Mouse (Mus musculus): ENCODE measurements around the gene Sik3.
"Not testable (repeated sequence)": the region's sequence is repeated elsewhere in the genome, so short reads cannot be mapped to it uniquely, and the experiment has no call there.

Sik3 gene

DNA sequence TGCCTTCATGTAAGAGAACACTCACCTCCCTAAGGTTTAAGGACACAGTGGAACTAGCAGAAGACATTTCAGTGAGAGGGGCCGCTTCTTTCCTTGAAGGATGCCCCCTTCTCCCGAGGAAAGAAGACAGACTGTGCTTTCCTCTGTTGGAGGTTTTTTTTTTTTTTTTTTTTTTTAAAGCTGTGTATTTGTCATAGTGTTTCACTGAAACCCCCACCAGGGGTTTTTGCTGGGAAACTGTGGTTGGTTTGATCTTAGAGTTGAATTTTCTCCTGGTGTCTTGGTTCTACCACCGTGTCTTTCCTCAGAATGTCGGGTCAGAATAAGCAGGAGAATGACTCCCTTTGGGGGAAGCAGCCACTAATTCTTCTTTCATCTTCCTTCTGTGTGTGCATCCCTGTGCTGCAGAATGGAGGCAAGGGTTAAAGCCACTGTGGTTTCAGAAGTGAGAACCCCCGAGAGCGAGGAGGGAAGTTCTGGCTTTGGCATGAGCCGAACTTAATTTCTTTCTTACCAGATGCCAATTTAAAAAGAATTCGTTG is 106.3 kb downstream of the Sik3 start:
- no peak for DNase-seq

DNA sequence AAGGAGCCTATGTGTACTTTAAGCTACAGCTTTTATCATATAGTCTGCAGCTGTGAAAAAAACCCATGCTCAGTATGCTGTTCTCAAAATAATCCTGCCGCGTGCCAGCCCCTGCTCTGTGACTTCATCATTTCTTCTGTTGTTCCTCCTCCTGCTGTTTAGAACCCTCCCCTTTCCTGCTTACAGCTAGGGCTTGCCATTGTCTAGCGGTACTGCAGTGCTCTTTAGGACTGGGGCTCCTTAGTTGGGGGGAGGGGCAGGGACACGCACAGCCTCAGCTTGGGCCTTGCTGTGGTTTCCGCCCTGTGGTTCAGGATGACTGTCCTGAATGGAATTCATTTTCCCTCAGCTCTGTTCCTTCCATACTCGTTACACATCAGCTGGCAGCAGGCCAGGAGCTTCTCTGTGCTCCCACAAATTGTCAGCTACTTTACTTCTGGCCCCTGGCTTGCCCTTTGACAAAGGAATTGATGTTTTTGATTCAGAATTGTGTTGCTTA is 107.4 kb downstream of the Sik3 start:
- DNase-seq, result peak; percentile 60

DNA sequence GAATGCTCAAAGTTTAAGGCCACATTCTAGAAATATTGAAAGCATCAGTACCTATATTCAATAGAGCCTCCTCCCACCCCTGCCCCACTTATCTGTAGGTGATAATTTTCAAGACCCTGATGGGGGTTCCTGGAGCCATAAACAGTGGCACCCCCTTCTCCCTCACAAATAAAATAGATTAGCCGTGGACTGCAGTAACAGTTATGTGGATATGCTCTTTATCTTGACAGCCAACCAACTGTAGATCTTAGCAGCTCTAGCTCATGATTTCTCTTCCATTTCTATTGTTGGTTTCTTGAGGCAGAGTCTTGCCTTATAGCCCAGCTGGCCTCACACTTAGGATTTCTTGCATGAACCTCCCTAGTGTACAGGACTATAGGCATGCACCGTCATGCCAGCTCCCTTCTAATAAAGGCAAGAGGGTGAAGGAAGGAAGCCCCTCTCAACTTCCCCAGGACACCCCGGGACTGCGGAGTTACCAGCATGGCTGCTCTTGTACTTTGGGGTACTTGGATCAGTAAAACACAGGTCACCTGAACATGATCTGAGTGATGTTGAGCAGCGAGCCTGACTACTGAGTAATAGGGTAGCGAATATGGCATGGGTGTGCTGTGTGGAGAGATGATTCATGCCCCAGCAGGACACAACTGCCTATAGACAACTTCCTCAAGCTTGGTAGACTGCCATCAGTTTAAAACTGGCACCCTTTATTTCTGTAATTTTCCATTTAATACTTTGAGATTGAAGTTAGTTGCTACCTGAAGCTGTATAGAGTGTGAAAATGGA is 108.0 kb downstream of the Sik3 start:
- peak; percentile 50 for DNase-seq

DNA sequence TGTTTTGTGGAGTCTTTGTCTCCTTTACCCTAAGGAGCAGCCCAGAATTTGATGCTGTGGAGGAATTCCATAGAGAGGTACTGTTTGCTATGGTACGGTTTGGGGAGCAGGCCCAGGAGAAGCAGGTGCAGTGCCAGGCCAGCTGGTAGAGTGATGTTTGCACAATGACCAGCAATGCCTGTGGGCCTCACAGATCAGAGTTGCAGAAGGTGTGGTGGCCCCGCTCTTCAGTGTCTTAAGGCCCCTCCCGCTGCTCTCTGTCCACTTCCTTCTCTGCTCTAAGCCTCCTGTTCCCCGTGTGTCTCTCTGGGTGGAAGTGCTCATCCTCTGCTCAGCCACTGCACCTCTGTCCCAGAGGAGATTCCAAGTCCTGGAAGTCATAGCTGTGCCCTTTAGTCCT is 108.9 kb downstream of the Sik3 start:
- no peak for DNase-seq

DNA sequence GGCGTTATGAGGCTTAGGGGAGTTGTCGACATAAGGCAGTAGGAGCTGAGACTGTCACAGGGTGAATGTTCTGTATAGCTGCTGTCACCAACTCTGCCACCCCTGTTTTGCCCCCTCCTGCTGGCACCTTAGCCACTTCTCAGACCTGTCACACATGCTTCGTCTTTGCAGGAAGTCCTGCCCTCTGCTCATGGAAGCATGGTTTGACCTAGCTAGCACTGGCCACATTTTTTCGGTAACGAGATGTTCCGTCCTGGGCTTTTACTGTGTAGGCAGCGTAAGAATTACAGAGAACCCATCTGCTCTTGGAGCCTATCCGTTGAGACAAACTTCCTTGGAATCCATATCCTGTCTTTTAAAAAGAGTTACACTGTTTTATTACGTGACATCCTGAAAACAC is 110.1 kb downstream of the Sik3 start:
- no peak for DNase-seq

DNA sequence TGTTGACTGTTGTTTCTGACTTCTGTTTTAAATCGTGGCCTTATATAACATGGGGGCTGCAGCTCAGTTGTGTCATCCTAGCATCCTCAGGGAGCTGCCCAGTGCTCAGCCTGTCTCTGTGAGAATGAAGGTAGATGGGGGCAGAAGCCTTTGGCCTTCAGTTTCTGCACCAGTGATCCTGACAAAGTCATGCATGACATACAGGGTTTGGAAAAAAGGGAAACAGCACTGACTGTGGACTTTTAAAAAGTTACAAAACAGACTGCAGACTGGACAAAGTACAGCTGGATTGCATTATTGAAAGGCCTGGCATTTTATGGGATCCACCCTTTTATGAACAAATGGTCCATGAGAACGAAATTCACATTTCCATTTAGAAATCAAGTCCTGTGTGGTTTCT is 113.7 kb downstream of the Sik3 start:
- no peak for DNase-seq

DNA sequence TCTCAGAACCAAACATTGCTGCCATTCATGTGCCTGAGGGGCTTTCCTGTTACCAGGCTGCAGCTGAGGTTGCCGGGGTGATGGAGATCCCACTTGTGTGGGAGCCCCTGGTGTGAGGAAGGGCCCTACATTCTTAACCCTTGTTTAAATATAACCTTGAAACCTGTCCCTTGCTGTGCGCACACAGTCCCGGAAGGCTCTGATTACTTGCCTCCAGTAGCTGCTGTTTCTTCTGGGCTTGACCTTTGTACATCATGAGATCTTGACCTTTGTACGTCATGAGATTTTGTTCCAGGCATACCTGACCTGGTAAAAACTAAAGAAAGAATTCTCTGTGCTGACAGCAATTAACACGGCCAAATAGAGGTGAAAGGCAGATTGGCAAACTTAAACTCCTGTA is 114.7 kb downstream of the Sik3 start:
- no peak for DNase-seq

DNA sequence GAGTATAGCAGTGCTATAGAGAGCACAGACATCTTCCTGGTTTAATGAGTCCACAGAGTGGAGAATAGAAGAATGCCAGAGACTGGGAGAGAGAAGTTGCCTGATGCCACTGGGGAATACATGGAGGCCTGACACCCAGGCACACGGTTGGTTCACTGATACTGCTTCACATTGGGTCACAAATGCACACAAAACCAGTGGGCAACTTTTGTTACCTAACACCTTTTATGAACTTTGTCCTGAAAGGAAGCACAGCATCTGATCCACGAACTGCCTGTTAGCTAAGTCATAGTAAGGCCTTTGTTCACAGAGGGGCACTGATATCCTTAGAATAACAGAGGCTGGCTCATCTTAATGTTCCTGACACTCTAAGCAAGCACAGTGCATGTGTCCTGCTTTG is 116.6 kb downstream of the Sik3 start:
- no peak for DNase-seq

DNA sequence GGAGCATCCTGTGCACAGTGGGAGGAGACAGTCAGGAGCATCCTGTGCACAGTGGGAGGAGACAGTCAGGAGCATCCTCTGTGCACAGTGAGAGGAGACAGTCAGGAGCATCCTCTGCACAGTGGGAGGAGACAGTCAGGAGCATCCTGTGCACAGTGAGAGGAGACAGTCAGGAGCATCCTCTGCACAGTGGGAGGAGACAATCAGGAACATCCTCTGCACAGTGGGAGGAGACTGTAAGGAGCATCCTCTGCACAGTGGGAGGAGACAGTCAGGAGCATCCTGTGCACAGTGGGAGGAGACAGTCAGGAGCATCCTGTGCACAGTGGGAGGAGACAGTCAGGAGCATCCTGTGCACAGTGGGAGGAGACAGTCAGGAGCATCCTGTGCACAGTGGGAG is 120.2 kb downstream of the Sik3 start:
- DNase-seq, result not testable (repeated sequence)

DNA sequence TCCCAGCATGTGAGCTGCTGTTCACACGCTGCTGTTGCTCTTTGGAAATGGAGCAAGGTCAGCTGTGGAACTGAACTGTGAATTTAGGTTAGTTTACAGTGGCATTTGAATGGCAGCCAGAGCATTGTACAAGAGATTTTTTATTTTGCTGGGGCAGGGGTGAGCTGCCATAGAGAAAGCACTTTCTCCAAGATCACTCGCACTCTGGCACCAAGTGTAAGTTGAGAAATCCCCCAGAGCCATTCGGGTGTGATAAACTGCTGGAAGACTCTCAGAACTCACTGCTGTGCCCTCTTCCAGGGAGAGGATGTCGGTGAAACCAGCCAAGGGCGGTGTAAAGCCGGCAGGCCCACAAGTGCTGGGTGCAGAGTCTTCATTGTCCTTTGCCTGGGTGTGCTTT is 126.2 kb downstream of the Sik3 start:
- DNase-seq, result no peak

DNA sequence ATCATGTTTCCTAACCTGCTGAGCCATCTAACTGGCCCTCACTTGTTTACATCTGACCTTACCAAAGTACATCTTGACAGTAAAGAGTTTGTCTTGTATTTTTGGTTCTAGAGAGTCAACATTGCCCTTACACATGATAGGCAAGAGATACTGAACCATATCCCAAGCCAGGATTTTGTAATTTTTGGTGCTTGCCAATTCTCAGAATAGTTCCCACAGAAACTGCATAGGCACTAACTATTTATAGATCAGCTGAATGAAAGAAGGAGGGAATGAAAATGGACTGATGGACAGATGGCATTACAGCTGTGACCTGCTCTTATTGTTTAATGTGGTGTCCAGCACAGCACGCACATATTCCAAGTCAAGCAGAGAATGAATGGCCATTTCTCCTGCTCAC is 128.2 kb downstream of the Sik3 start:
- DNase-seq, result no peak

DNA sequence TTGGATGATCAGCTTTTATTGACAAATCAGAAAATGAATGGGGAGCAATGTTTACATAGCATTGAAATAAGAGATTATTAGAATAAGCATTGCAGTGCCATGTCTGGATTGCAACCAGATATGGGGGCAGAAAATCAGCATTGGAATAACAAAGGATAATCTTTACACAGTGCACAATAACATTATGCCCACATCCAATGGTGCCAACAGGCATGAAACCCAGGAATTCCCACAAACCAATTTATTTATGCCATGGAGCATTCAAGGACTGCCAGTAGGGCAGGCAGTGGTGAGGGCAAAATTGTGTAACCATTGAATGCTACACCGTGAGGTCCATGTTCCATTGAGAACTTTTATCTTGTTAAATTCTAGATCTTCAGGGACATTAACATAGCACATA is 129.4 kb downstream of the Sik3 start:
- no peak for DNase-seq

DNA sequence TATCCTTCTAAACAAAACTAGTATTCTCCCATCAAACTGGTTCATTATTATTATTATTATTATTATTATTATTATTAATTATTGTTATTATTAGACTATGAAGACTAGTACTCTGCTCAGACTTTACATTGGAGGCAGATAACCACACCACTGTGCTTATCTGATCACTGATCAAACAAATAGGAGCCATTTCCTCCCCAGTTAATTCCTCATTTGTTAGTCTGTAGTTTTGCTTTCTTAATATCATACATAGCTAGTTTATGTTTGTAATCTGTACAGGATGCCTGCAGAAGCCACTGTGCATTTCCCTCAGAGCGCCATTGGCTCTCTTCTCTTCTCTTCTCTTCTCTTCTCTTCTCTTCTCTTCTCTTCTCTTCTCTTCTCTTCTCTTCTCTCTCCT is 129.9 kb downstream of the Sik3 start:
- no peak for DNase-seq

DNA sequence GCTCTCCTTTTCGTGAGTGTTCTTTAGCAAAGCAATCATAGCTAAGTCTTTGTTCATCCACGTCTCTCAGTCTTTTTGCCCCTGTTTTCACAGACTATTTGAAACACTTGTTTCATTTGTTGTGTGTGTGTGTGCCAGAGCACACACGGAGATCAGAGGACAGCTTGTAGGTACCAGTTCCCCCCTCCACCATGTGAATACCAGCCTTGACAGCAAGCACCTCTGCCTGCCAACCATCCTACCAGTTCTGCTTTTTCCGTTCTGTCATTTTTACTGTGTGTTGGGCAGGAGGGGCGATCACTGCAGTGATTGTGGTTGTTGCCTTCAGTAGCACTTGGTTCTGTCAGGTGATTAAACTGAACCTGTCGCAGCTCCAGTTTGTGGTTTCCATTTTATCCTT is 132.4 kb downstream of the Sik3 start:
- DNase-seq, result no peak

DNA sequence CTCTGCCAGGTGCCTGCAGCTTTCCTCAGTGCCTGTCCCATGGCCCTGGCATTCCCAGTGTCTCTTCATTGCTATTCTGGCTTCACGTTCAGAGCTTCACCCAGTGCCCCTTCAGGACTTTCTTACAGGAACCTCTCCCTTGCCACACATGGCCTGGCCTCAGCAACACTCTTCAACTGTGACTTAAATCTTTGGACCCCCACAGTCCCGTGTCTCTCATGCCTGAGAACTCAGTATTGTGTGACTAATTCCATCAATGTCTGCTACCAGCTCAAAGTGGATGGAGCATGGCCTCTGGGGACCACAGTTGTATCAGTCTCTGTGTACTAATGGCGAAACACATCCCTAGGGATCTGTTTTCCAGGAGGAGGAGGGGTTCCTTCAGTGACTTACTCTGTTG is 133.8 kb downstream of the Sik3 start:
- no peak for DNase-seq

DNA sequence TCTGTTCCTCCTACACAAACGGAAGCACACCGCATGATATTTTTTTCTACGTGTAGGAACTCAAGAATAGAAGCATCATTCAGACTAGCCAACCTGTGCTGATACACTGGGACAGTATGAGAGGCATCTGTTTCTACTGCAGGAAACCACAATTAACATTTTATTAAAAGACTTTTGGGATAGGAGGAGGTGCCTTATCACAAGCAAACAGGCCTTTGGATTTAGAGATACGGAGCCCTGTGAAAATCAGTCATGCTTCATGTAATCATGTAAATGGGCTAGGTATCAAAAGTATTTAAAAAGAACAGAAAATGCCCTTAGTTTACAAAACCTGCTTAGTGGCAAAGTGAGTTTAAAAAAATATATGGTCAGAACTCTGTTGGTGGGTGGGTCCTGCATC is 136.1 kb downstream of the Sik3 start:
- no peak for DNase-seq

DNA sequence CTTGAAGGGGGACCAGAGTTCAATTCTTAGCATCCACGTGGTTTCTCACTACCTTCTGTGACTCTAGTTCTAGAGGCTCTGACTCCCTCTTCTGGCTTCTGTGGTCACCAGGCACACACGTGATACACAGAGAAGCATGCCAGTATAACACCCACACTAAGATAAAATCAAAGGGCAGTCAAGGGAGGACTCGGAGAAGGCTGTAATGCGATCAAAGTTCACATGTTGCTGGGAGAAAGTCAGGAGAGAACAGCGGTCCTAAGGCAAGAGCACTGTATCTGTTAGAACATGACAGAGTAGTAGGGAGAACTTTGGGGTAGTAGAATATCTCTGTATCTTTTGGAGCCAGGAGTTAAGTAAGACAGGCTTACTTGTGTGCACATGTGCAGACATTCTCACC is 136.8 kb downstream of the Sik3 start:
- DNase-seq, result no peak

DNA sequence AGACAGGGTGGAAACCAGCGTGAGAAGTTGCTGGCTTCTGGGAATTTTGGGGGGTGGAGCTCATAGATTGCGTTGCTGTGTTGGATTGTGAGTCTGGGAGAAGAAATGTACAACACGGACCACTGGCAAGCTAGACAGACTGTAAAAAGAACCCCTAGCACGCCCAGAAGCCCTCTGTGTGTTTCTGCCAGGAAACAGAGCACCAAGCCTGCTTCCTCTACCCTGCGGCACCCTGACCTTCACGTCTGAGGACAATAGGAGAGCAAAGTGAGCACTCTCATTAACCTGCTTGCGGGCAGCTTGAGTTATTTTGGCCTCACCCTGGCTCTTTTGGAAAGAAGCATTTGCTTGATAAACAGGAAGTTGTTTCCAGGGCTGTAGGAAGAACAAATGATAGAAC is 137.5 kb downstream of the Sik3 start:
- DNase-seq, result no peak

DNA sequence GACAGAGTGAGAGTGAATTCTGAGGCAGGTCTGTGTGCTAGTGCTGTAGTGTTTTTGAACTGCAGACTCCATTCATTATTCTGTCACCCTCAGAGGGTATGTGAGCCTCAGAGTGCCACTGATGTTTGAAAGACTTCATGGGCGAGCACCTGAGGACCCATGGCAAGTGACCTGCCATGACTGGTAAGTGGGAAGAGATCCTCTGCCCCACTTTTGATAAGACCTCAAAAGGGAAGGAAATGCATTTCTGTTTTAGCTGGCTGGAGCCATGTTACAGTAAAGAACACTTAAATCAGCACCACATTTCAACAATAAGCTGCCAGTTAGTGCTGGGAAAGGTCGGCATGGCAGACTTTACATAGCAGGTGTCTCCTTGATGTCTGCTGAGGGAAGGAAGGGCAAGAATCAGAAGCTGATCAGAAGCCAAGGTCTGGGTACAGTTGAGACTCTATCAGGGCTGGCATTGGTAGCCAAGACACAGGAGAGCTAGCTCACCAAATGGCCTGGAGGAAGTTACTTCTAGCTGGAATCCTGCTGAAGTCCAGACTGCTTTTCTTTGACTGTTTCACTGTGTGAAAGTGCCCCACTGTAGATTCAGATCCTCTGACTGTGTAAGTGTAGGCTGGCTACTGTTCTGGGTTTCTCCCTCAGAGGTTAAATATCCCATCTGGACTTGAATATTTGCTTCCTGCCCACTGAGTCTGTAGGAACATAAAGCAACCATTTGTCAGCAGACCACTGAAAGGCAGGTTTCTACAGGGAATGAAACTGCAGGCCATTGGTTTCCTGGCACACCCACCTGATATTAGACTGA is 138.5 kb downstream of the Sik3 start:
- no peak for DNase-seq

DNA sequence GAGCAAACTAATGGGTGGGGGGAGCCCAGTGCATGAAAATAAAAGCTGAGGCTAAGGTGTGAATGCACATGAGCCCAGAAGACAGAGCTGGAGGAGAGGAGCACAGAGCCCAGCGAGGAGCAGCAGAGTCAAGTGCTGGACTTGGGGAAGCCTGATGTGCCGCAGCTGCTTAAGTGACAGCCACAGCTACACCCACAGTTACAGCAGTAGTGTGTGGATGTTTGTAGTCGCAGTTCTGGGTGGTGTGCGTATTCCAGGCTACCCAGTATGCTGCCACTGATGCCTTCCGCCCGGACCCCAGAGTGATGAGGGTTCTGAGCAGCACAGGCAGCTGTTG is 139.1 kb downstream of the Sik3 start:
- DNase-seq, result no peak

DNA sequence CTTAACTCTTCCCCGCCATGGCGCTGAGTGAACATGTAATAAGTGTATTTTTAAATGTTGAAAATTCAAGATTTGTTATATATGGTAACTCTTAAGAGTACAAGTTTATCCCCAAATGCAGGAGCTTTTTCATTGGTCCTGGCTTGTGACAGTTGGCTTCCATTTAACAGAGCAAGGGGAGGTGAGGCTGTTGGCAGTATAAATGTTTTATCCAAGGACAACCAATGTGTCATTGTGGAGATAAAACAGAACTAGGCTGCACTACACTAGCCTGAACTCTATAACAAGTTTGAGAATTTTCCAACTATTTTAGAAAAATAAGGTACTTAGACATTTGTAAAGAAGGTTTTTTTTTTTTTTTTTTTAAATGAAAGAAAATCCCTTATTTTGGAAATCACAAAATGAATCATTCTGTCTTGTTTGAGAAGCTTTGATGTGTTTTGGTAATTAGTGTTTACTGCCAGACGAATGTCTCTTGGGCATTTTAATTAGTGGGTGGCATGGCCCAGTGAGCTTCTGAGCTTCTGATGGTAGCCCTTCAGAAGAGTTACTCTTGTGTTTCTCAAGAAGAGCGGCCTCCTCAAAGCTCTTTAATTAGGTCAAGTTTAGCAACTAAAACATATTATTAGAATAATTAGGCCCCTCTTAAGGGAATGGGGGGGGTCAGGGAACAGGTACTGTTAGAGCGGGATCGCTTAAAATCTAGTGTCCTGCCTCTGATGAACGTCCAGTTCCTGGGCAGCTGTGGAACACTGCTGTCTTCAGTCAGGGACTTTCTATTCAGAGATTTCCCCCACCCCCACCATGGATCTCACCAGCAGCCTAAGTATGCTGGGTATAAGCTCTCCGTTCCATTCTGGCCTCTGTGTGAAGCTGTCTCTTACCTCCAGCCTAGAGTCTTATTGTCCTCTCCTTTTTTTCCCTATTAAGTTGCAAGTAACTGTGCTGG is 139.7 kb downstream of the Sik3 start:
- no peak for DNase-seq

DNA sequence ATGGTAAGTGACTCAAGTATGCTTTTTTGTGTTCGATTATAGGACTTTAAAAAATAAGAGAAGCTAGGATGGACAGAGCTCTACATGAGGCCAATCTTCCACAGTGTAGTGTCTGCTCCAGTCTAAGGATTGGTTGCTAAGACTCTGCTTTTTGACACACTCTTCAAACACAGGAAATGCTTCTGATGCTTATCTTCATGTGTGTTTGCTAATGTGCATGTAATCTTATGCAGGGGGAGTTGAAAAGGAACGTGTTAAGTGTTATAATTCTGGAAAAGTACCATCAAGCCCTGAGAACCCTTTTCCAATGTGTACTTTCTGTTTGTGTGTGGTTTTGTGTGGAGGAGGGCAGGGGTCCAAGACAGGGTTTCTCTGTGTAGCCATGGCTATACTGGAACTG is 141.8 kb downstream of the Sik3 start:
- DNase-seq, result no peak

DNA sequence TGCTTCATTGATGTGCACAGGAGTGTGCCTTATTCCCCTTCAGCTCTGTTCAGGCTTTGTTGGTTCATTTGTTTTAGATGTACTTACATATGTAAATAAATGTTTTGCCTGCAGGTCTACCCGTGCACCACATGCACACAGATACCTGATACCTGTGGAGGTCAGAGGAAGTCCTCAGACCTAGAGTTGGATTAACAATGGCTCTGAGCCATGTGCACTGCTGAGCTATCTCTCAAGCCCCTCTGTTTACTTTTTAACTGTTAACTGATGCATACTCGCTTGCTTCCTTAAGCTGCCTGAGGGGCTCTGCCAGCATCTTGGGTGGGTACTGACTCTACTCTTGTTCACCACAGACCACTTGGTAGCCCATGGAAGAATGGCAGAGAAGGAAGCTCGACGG is 142.4 kb downstream of the Sik3 start:
- no peak for DNase-seq

Data from cerebellum, adult 9-11 months (tissue).